Mouse (Mus musculus): ENCODE measurements at regions not wholly inside any gene's neighbourhood (a gene's known extent, or its start where the extent isn't known, plus 50 kb on each side); places are given as distances from the start of the nearest gene placed in this dataset.

- no peak for DNase-seq (ENCODE audit: low read depth, low spot score)
Measured at GRCm38 (mm10) chr14:14596057-14596809, 105.8 kb upstream of the Slc4a7 start.

- DNase-seq (ENCODE audit: low read depth, low spot score), result no peak
Measured at GRCm38 (mm10) chr14:14599586-14599985, 102.5 kb upstream of the Slc4a7 start.

- DNase-seq (ENCODE audit: low read depth, low spot score), result no peak
Measured at GRCm38 (mm10) chr14:14599990-14600389, 102.1 kb upstream of the Slc4a7 start.

- DNase-seq (ENCODE audit: low read depth, low spot score), result no peak
Measured at GRCm38 (mm10) chr14:14603439-14603838, 98.6 kb upstream of the Slc4a7 start.

GRCm38 (mm10) chr14:14607074-14607473 lies 95.0 kb upstream of the Slc4a7 start:
- DNase-seq (ENCODE audit: low read depth, low spot score), result no peak

GRCm38 (mm10) chr14:14612245-14612644 lies 89.8 kb upstream of the Slc4a7 start:
- DNase-seq (ENCODE audit: low read depth, low spot score), result no peak

GRCm38 (mm10) chr14:14620316-14620715 lies 81.8 kb upstream of the Slc4a7 start:
- DNase-seq (ENCODE audit: low read depth, low spot score), result no peak

- no peak for DNase-seq (ENCODE audit: low read depth, low spot score)
Measured at GRCm38 (mm10) chr14:14628673-14629072, 73.4 kb upstream of the Slc4a7 start.

GRCm38 (mm10) chr14:14631750-14632149 lies 70.3 kb upstream of the Slc4a7 start:
- no peak for DNase-seq (ENCODE audit: low read depth, low spot score)

- DNase-seq (ENCODE audit: low read depth, low spot score), result no peak
Measured at GRCm38 (mm10) chr14:14632471-14632870, 69.6 kb upstream of the Slc4a7 start.

- DNase-seq (ENCODE audit: low read depth, low spot score), result peak; percentile 85
Measured at GRCm38 (mm10) chr14:14632951-14633931, 68.8 kb upstream of the Slc4a7 start.

- DNase-seq (ENCODE audit: low read depth, low spot score), result peak; percentile 15
Measured at GRCm38 (mm10) chr14:14634021-14634420, 68.1 kb upstream of the Slc4a7 start.

GRCm38 (mm10) chr14:14639102-14640015 lies 62.7 kb upstream of the Slc4a7 start:
- no peak for DNase-seq (ENCODE audit: low read depth, low spot score)

- DNase-seq (ENCODE audit: low read depth, low spot score), result no peak
Measured at GRCm38 (mm10) chr14:14640023-14640441, 62.0 kb upstream of the Slc4a7 start.

- no peak for DNase-seq (ENCODE audit: low read depth, low spot score)
Measured at GRCm38 (mm10) chr14:14640557-14640956, 61.5 kb upstream of the Slc4a7 start.

GRCm38 (mm10) chr14:14643533-14643932 lies 58.5 kb upstream of the Slc4a7 start:
- no peak for DNase-seq (ENCODE audit: low read depth, low spot score)

- no peak for DNase-seq (ENCODE audit: low read depth, low spot score)
Measured at GRCm38 (mm10) chr14:14645084-14645483, 57.0 kb upstream of the Slc4a7 start.
